Mouse (Mus musculus): ENCODE results near the gene Trio.

Trio gene

DNA sequence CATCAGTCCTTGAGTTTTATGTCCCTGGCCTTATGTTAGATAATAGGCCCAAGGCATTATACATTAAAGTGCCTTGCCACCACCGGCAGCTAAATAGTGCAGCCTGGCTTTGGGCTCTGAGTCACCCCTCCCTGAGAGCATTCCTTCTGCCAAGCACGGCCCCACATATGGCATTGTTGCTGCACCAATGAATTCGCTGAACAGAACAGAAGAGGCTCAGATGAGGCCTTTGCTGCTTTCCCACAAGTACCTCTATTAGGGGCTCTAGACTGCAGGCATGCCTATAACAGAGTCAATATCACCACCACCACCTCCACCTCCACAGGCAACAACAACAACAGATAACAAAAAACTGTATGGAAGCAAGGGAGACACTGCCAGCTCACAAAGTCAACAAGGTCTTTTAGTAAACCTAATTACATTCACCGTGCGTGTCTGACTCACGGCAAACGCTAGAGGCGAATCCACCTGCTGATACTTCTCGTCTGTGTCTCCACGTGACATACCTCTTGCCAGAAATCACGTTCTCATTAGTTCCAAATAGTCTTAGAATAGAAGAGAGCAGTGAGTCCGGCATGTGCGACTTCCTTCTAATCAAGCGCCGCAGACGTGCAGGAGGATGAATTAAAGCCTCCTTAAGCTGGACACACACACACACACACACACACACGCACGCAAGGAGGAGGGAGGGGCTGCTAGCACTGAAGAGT is 82.0 kb downstream of the Trio start:
- peak; percentile 42 for DNase-seq

DNA sequence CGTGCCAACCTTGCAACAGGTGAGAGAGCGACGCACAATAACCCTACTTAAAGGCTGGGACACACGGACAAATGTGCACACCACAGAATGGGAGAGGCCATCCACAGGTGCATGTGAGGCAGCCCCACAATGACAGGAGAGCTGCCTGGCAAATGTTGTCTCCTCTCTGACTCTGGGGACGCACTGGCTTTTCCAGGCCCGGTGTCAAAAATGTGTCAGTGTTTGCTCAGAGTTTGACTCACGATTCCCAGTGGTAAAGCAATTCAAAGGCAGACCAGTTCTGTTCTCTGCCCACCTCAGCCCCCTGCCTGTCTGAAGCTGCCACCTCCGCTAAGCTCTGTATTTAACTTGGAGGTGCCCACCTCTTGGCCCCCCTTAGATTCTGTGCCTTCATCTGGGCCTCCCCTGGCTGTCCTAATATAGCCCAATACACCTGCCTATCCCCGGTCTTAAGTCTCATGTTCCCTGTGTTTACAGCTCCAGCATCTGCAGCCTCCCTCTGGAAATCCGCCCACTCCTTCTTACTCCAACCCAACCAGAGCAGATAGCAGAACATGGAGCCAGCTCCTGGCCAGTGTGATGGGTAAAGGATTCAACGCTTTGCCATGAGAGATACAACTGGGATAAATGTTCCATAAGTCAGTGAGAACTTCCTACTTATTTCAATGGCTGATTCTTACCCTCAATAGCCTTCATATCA is 83.3 kb downstream of the Trio start:
- DNase-seq: no peak

DNA sequence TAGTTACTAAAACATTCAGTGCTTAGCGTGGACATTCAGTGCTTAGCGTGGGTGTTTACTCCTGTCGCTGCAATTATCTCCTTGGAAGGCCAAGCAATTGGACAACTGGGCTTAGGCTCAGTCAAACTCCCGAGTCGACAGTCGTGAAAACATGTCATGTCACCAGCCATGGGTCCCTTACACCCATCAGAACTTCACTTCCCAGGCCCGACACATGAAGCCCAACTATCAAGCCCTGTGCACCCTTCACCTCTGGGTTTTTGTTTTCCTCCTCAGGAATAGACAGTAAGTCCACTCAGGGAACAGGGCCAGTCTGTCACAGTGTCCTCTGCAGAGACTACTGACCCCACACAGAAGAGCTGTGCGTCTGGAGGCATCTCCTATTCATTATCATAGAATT is 84.2 kb downstream of the Trio start:
- no peak for DNase-seq

DNA sequence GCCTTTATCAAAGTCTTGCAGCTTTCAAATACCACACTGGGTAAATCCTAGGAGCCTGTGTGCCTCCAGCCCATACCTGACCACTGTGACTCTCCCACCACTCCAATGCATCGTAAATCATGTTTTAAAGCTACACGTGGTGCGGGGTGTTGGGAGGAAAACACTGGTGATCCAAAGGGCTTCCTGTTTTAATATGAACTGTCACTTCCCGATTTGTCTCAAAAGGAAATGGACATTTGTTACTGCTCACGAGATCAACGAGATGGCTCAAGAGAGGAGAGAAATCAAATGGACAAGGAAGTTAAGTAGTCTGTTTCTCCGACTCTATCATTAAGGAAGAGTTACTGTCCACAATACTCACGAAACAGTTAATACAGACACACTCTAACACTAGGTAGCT is 84.6 kb downstream of the Trio start:
- DNase-seq: no peak

DNA sequence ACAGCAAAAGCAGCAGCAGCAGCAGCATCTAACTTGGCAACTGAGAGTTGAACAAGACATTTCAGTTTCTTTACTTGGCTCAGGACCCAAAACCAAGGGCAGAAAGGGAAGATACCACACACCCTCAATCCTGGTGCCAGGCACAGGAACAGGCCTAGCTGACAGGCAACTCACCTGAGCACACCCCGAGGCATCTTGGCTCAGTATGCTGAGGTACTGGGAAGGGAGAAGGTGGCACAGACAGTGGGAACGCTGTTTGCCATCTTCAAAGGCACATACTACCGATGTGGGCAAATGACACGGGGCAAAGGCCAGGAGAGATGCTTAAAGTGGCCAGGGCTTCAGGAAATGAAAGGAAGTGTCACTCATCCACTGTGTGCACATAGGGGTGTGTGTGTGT is 85.6 kb downstream of the Trio start:
- no peak for DNase-seq

DNA sequence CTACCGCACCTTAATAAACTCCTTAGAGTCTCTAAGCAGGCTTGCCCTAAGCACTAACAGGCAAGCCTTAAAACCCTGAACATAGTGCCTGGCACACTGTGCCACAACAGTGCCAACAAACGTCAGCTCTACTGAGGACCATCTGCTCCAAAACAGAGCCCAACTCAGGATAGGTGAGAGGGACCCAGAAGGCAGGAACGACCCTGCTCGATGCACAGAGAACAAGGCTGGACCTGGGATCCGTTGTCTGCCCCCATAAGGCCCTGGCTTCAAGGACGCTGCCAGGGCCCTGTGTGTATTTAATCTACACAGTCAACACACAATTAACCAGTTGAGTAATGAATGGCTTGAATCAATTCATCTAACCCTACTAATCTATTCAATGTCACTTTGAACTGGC is 86.8 kb downstream of the Trio start:
- no peak for DNase-seq

DNA sequence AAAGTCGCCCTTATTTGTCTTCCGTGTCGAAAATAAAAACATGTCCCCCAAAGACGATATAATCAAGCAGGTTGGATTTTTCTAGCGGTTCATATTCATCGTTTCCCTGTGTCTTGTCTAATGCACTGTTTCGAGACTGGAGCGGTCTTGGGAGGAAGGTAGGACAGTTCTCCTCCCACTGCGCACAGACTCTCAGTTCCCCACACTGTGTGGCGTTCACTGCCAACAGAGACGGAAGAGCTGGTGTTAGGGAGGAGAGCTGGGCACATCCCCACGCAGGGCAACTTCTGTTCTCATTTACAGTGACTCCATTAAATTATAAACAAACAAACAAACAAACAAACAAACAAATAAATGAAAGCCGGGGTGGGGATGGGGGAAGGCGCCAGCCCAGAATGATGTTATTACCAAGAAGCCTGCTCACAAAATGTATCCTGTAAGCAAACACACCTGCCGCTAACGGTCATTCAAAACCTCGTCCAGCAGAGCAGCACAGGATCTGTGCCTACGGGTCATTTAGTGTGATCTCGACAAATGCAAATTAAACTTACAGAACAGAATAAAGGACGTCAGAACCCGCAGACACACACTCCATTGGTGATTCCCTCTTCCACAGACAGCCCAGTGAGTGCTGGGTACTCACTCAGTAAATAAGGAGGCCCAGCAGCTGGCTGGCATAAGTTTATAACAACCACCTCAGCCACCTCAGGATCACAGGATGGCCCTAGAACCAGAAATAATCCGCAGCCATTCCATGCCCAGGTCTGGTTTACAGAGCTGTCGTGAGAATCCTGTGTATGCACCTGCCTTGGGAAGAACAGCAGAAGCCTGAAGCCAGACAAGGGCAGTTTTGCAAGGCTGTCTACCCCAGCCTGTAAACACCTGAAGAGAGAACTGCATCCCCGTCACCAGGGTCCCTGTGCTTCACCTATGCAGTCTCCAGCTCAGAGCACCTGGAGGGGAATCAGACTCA is 87.5 kb downstream of the Trio start:
- DNase-seq: no peak

DNA sequence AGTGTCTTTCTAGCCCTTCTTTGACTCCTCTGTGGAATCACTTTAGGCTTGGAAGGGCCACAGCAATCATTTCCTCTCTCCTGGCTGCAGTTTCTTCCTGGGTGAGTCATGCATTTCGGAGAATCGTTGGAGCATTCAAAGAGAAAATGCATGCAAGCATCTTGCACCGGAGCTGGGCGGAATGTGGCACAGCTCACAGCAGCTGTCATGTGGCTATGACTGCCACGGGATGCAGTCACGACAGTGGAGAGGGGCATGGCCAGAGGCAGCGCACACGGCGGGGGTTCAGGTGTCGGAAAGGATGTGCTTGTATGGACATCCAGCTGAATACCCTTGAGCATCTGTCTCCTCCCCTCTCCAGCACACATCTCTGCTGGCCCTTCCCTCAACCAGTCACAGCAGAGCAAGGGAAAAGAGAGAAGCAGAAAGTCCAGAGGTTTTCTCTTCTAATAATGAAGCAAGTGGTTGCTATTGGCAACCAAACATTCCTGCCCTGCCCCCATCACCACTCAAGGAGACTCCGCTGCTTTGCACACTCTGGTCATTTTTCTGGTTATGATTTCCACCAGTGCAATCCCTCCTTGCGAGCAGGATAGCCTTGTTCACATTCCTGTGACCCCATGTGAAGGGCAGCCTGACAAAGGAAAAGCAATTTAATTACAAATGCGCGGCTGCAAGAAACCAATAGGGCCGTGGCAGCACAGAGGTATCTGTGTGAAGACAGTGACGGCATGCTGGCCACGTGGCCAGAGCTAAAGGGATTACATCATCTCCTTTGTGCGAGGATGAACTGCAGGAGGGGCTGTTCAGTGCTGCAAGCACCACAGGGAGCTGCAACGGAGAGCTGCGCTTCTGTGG is 88.4 kb downstream of the Trio start:
- DNase-seq: peak; percentile 67

DNA sequence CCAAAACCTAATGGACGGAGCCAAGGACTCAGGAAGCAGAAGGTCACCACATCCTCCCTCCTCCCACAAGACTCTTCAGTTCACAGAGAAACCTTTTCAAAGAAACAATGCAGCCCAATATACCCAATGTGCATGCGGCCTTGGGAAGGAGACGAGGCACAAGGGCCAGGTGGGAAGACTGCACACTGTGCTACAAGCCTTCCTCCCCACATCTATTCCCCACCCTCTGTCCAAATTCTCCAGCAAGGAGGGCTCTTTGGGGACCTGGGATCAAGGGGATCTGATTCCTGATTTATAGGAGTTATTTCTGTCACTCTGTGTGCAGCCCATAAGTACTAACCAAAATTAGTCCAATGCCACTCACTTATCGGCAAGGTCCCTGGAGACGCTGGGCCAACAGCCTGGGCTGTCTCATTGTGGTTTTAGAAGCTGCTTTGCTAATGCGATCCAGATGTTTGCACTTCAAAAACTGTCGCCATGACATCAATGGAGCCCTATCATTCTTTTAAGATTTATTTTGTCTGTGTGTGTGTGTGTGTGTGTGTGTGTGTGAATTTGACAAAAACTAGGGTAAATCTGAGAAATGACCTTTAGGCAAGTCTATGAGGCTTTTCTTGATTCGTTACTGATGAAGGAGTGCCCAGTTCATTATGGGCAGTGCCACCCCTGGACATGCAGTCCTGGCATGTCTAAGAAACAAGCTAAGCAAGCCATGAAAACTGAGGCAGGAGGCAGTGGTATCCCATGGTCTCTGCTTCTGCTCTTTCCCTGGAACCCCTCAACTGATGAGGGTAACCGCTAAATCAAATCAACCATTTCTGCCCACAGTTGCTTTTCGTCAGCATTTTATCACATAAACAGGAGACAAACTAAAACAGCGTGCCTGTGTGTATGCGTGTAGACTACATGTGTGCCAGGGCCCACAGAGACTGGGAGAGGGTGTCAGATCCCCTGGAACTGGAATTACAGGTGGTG is 89.6 kb downstream of the Trio start:
- no peak for DNase-seq

DNA sequence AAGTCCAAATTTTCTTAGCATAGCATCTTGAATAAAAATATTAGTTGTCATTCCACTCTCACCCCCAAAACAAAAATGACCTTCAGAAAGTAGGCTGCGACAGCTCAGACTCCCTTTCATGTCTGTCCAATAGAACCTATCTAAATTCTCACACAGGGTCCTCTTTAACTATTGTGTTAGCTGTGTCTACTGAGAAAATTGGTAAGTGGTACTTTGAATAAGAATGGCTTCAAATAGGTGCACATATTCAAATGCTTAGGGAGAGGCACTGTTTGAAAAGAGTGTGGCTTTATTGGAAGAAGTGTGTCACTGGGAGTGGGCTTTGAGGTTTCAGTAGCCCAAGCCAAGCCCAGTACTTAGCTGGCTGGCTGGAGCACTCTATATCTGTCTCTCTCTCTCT is 92.4 kb downstream of the Trio start:
- DNase-seq: no peak

DNA sequence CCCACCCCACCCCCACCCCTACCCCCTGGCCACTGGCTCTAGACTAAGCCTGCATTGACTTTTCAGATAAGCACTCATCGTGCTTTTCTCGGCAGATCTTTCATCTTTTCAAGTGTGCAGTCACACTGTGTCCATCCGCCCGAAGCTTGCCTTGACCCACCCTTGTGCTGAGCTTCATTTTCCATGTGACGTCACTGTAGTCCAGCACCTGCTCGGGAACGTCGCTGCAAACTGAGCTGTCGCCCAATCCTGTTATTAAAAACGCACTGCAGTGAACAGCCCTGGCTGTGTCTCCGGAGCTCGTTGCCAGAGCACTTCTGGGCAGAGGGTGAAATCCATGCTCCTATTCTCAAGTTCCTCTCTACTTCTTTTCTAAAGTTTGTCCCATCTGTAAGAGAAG is 93.8 kb downstream of the Trio start:
- DNase-seq: no peak

DNA sequence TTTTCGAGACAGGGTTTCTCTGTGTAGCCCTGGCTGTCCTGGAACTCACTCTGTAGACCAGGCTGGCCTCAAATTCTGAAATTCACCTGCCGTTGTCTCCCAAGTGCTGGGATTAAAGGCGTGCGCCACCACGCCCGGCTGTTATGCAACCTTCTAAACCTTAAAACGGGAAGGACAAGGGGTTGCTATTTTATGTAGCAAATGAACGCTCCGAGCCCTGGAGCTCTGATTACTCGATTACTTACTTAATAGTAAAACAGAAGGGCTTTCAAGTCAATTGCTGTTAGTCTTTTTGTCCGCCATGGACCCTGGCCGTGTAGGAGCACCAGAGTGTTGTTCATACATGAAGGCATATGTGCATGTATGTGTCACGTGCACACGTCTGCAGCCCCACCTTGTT is 94.2 kb downstream of the Trio start:
- DNase-seq: no peak

DNA sequence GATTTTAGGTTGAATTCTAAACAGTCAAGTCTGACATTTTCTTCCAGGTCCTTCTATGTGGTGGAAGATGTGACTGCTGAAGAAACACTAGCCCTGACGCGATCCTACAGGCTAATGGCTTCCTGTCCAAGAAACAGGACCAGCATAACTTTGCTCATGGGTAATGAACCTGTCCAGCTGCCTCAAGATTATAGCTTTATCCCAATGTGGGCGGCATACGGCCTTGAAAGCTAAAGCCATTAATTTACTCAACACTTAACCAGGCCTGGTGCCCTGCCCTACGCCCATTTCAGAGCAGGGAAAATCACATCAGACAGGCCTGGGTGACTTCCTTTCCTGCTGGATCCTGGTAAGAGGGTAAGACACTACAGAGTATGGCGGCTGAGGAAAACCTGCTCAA is 98.0 kb downstream of the Trio start:
- no peak for DNase-seq

DNA sequence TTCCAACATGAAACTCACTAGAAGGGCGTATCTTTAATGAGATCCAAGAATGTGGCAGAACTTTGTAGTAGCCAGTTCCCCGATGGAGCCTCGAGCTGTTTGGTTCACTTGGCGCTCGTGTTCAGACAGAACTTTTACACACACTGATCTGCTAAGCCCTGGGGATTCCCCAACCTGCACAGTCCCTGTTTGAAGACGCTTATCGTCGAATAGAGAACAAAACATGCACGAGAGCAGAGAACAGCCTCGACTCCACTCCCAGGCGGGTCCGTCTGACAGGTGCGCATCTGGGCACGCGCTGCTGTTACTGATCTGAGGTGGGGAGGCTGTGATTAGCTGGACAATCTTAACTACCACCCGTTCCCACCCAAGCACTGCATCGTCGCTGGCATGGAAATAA is 98.7 kb downstream of the Trio start:
- DNase-seq: no peak

DNA sequence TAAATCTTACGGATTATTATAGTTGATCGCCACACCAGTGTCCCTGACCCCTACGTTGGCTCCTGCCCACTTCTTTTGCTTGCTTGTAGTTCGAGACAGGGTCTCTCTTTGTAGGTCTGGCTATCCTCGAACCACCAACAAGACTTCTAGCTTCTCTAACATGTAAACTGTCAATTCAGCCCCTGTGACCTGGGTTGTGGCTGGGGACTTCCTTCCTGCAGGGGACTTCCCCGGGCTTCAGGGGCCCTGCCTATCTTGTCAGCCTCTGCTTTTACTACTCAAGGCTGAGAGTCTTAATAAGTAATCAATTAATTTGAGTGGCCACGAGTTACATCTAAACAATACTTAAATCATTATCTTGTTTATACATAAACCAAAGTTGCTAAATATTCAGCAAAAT is 99.2 kb downstream of the Trio start:
- no peak for DNase-seq

DNA sequence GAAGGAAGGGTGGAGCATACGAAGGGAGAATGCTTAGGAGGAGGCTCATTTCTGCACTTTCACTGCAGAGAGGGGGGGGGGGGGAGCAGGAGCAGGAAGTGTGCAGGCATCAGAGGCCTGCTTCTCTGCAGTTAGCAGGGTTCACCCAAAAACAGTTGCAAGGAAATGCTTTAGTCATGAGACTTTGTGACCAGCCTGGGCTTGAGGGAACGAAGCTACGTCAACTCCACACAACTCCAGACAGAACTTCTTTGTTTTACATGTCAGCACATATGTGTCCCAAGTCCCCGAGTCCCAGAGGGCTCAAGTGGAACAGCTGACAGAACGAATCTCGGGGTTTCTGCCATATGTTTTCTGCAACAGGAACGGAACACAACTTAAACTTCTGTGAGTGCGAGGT is 99.8 kb downstream of the Trio start:
- no peak for DNase-seq

DNA sequence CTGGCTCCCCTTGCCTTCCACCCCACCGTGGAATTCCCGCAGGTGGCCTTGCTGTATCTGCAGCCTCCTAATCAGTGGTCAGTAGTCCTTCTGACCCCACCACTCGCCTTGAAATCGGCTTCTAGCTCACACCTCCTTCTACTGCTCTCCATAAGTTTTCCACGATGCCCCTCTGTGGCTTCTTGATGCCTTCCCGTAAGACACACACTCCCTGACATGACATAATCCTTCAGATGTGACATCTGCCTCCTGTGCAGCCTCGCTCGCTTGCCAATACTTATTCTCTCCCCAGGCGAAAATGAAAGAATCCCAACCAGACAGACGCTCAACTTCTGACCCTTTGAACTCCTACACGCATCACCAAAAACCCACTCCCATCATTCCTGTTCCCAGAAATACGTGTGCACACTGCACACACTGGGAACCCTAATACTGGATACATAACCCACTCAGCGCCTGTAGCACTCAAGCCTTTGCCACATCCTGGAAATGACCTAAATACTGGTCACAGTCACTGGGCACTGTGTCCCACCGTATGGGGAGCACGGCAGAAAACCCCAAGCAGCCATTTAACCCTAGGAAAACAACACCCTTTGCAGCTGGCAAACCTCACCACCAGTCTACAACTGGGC is 100.5 kb downstream of the Trio start:
- no peak for DNase-seq

DNA sequence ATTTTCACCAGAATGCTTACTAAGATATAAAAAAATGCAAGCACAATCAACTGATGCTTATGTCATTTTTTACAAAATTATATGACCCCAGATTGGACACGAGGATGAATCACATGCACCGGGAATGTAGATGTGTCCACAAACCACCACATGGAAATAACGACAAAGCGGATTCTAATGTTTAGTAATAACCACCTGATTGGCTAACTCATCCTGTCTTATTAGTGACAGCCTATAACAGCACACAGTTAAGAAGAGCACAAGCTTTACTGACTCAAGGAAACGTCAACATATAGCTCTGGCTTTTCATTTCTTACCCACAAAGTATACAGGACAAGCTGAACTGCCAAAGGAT is 101.7 kb downstream of the Trio start:
- DNase-seq: no peak

DNA sequence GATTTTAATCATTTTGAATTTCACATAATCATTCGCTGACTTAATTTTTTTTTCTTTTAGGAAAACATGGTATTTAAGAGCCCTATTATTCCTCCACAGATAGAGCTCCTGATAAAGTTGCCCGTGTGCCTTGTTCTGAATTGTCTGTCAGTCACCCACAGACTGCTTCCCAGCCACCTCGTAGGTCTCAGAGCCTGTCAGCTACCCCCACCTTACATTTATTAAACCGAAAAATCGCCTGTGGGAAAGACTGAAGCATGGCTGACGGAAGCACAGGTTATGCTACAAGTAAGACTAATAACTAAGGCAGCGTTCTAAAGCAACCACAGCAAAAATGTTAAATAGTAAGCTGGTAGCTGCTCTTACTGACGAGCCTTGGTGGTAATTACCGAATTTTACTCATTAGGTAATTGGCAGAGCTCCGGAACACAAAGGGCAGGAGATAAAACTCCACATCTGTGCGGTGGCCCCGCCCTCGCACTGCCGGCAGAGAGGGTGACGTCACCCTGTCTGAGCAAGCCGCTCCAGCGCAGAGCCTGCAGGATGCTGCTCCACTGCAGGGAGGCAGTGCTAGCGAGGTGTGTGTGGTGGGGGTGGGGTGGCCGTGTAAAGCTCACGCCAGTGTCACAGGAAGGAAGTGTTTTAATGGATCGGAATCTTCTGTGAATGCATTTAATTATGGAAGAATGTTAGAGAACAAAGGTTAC is 102.2 kb downstream of the Trio start:
- DNase-seq: peak; percentile 83

DNA sequence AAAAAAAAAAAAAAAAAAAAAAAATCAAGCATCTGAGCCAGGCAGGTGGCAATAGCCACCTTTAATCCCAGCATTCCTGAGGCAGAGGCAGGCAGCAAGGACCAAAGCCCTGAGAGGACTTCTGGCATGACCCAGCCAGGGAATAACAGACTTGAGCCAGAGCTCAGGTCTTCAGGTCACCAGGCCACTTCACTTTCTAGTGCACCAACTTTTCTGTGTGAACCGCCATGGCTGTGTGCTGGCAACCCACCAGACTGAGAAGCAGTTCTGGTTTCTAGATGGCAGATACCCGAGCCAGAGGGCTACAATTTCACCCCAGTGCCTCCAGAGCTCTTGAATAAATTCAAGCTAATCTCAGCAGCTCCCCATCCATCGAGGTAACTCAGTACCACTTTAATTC is 104.9 kb downstream of the Trio start:
- no peak for DNase-seq

Data from lung, postnatal 10 days (tissue).